Mouse (Mus musculus) cerebellum, adult 8-10 months (tissue): ENCODE results near the gene Rfx6.

ENCODE experiments used
- DNase-seq: peaks from one replicate; pipeline ENCODE4 v3.0.0; 2022

Gene Rfx6

DNA sequence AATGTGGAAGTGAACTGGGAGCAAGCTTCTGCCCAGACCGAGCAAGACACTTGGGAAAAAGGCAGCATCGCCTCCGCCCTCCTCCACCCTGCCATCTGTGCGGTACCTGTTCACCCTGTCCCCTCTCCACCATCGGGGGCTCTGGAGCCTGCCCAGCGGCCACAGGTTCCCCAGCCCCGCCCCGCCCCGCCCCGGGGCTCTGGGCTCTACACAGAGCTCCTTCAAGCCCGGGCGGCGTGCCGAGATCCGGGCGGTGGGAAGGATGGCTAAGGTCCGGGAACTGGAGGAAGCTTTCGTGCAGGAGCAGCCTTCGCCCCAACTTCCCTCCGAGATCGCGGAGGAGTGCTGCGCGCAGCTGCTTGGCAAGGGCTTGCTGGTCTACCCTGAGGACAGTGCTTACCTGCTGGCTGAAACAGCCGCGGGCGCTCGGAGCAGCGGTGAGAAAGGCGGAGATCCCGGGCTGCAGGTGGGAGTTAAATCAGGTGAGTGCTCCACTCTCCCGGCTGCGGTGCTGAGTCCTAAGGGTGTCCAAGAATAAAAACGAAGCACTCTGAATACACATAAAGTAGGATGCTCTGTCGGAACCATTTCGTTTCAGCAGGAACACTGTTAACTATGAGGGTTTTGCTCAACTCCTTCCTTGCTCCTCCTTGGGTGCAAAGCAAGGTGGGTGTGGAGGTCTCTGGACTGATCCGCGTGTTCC lies at the start of gene Rfx6:
TSS of gene Rfx6 (plus strand) at position 209 of the 703 bp plus-strand sequence.
- no peak for DNase-seq

DNA sequence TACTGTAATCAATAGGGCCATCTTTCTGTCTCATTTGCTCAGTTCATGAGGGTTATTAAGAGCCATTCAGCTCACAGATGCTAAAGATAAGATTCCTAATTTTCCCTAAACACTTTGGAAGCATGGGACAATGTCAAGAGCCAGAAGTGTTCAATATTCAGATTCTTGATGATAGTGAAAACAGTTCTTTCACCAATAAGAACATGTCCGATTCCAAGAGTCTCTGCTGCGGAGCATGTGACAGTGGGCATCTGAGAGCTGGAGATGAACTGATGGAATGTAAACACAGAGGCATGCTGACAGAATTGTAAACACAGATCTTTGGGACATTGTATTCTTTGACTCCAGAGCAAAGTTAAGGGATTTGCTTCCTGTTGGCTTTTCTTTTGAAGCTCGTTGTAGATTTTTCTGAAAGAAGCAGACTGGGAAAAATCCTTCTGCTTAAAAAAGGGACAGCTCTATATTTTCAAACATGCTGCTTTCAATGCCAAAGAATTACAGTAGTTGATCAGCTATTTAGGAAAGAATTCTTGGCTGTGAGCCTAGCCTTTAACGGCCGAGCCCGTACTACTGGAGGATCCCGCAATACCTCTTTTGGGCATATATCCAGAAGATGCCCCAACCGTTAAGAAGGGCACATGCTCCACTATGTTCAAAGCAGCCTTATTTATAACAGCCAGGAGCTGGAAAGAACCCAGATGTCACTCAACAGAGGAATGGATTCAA lies 46.0 kb upstream of the Rfx6 start, which contains the start of gene Gprc6a:
TSS of gene Gprc6a (minus strand) at position 51 of the 726 bp plus-strand sequence.
- DNase-seq: no peak

DNA sequence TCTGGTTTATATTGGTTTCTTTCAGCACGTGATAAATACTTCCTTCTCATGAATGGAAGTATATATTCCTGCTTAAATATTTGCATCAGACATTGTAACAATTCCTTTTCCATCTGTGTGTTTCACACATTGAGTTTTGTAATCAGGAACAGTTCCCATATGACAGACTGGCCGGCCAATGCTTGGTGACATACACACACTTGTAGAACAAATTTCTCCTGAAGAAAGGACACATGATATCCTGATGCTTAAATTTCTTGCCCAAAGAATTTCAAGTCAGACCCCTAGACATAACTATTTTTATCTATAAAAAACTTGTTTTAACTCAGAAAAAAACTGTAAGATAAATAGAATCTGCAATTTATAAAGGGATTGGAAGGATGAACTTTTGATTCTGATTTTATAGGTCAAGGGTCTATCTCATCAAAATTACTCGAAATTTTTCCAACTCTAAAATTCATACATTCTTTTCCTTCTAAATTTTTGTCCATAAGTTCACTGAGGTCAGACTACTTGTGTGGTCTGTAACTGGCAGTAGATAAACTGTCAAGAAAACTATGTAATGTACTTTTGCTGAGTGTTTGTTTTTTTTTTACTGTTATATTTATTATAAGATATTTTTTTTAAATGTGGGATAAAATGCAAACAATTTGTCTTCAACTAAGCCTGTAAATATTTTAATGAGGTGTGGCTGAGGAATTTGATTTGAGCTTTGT lies 27.9 kb upstream of the Rfx6 start:
- DNase-seq: no peak

GRCm38 (mm10) chr10:51657324-51657723 lies 20.2 kb upstream of the Rfx6 start:
- DNase-seq: no peak

- no peak for DNase-seq
Measured at GRCm38 (mm10) chr10:51669334-51669733, 8.2 kb upstream of the Rfx6 start.

- no peak for DNase-seq
Measured at GRCm38 (mm10) chr10:51671583-51671982, 6.0 kb upstream of the Rfx6 start.

DNA sequence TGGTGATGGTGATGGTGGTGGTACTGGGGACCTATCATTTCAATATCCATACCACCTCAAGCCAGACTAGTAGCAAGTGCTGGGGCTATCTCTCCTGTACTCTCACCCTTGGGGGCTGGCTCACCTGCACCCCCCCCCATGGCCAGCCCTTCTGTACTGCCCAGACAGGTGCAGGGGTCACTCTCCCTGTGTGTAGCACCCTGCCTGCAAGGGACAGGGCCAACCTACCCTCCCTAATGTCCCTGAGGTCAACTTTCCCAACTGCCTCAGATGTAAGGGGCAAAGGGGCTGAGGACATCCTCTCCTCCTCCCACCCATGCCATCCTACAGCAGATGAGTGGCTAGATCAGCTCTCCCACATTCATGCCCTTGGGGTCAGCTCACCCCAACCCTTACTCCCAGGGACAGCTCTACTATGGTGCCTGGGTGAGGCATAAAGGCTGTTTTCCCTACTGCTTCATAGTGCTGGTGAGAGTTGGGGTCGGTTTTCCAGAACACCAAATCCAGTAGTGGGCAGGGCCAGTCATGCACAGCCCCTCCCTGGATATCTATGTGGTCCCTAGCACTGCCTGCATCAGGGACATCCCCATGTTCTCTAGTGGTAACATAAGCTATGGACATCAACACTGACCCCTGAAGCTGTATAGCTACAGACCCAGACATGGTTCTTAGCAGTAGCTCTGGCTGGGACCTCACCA lies 5.3 kb upstream of the Rfx6 start:
- DNase-seq: no peak

GRCm38 (mm10) chr10:51678251-51678639 lies 689 bp downstream of the Rfx6 start:
- DNase-seq: no peak

- DNase-seq: no peak
Measured at GRCm38 (mm10) chr10:51720904-51721303, 43.3 kb downstream of the Rfx6 start.

DNA sequence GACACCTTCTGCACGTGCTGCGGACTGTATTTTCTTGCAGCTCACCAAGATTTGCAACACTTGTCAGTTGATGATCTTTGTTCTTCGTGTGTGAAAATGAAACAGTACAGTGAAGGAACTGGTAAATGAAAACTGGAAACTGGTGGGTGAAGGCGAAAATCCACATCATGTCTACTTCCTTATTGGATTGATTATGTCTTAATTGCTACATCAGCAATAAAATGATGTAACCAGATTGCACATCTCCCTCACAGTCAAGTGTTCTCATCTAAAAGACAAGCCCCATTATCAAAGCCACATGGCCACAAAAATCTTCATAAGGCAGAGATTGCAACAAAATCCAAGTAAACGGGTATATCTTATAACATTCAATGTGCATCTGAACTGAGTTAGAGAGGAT lies 83.9 kb downstream of the Rfx6 start:
- no peak for DNase-seq

DNA sequence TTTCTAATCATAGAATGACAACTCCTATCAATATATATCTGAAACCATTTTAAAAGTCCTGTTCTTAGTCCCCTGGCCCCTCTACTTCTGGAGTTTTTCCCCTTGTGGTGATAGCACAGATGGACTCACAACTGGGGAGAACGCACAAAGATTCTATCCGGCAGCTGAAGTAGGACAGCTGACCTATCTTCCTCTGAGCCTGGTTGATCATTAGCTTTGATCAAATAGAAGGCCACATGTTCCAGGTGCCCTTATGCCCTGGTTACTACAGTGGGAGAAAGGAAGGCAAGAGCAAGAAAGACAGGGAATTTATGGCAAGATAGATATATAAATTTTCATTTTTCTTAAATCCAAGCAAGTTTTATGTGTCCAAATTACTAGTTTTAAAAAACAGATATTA lies 85.7 kb downstream of the Rfx6 start:
- no peak for DNase-seq

DNA sequence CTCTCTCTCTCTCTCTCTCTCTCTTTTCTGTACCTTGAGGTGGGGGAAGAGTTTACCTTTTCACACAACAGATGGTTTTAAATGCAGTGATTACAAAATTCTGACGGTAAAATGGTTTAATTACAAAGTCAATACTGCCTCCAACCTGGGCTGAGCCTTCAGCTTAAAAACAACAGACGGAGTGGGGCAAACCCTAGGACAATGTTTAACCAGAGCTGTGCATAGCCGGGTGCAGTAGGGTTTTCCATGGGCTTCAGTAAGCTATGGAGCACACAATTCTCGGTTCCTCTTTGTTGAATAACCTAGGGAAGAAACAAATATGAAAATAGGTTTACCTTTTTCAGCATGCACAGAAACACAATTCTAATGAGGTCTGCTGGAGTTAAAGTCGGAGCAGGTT lies 90.9 kb downstream of the Rfx6 start:
- no peak for DNase-seq

GRCm38 (mm10) chr10:51769252-51769651 lies 91.7 kb downstream of the Rfx6 start:
- no peak for DNase-seq

GRCm38 (mm10) chr10:51779648-51780047 lies 102.1 kb downstream of the Rfx6 start:
- no peak for DNase-seq
